Mouse (Mus musculus): Measurements from ENCODE around the gene Gm49373. TPM values are rescaled to one million over a fixed set of nuclear protein-coding genes. Genes with fewer than 3 reads are reported as not detected.

The Gm49373 gene
- polyA plus RNA-seq, 1 experiment from 2014 or later: 0.24 TPM

DNA sequence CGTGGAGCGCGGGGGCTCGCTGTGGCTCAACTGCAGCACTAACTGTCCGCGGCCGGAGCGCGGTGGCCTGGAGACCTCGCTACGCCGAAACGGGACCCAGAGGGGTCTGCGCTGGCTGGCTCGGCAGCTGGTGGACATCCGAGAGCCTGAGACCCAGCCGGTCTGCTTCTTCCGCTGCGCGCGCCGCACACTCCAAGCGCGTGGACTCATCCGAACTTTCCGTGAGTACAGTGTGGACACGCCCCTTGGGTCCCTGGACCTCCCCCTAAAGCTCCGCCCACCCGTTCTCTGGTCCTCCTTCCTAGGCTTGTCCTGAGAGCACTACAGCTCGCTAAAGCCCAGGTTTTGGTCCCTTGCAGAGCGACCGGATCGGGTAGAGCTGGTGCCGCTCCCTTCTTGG lies 39.8 kb downstream of the Gm49373 start:
- no peak for TF ChIP-seq EP300 (optimal IDR thresholded peaks at IDR 0.05)
- TF ChIP-seq CTCF (IDR thresholded peaks at IDR 0.05; ENCODE audit: low read depth): no peak
- under 1% methylated on average over 34 of the region's 34 CpGs for WGBS
- Histone ChIP-seq H3K27me3 (ENCODE audit: control insufficient read depth, insufficient read depth, low read length) (peaks cover 32% of the 10 kb centered on the region), H3K4me1 (replicated peaks; ENCODE audit: control insufficient read depth, insufficient read depth) (0 out of 2 replicates have a peak, but pooled peaks cover 3% of the 10 kb centered on the region), H3K4me3 (ENCODE audit: low read depth, low read length) (peak overlapping the region; percentile 52), H3K9me3 (ENCODE audit: control insufficient read depth, low read length) (no peaks in the 10 kb centered on the region), H3K9ac (ENCODE audit: low read length) (peak overlapping the region; percentile 55), H3K4me2 (replicated peaks; ENCODE audit: low read depth) (peak overlapping the region; percentile 95), H3K27ac (replicated peaks) (no peak overlapping the region), H3K36me3 (ENCODE audit: control insufficient read depth, insufficient read depth, low read length) (no peaks in the 10 kb centered on the region)
- DNase-seq (ENCODE audit: low spot score): peak; percentile 93
- peak; percentile 77 for ATAC-seq (ENCODE audit: low FRiP score, low TSS enrichment)

GRCm38 (mm10) chr9:21032491-21032890 lies 40.4 kb downstream of the Gm49373 start:
- H3K9ac ChIP-seq (ENCODE audit: low read length): no peak overlapping the region
- H3K36me3 ChIP-seq (ENCODE audit: control insufficient read depth, insufficient read depth, low read length): no peaks in the 10 kb centered on the region
- 5% methylated on average over 7 of the region's 7 CpGs for WGBS
- peaks cover 28% of the 10 kb centered on the region for H3K27me3 ChIP-seq (ENCODE audit: control insufficient read depth, insufficient read depth, low read length)
- 0 out of 2 replicates have a peak, but pooled peaks cover 3% of the 10 kb centered on the region for H3K4me1 ChIP-seq (replicated peaks; ENCODE audit: control insufficient read depth, insufficient read depth)
- no peaks in the 10 kb centered on the region for H3K9me3 ChIP-seq (ENCODE audit: control insufficient read depth, low read length)
- ATAC-seq (ENCODE audit: low FRiP score, low TSS enrichment) (no peak), DNase-seq (ENCODE audit: low spot score) (no peak)
- no peak overlapping the region for H3K27ac ChIP-seq (replicated peaks)
- peak overlapping the region; percentile 52 for H3K4me3 ChIP-seq (ENCODE audit: low read depth, low read length)
- peak overlapping the region; percentile 95 for H3K4me2 ChIP-seq (replicated peaks; ENCODE audit: low read depth)
- TF ChIP-seq CTCF (IDR thresholded peaks at IDR 0.05; ENCODE audit: low read depth) (no peak), EP300 (optimal IDR thresholded peaks at IDR 0.05) (no peak)

DNA sequence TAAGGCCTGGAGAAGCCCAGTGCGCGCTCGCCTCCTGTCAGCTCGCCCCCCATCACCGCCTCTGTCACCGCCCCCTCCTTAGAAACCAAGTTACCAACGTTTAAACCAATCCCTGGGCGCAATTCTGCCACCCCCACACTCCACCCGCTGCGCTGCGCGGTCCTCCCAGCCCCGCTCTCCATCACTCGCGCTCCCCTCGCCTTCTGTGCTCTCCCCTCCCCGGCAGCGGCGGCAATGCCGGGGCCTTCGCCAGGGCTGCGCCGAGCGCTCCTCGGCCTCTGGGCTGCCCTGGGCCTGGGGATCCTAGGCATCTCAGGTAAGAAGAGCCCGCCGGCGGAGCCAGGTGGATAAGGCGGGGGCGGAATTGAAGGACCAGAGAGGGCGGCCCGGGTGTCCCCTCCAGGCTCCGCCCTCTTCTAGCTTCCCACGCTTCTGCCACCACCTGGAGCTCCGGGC lies 41.0 kb downstream of the Gm49373 start, which contains the start of gene Icam5:
Icam5 (plus strand) TSS at position 178 of the 456 bp plus-strand sequence.
- ATAC-seq (ENCODE audit: low FRiP score, low TSS enrichment) (no peak), DNase-seq (ENCODE audit: low spot score) (peak; percentile 32)
- H3K27ac ChIP-seq (replicated peaks): peak within 1 kb of the TSS; percentile 53; the same call in 1 of the 2 replicates
- peak within 1 kb of the TSS; percentile 52 for H3K4me3 ChIP-seq (ENCODE audit: low read depth, low read length)
- WGBS: under 1% methylated on average over 31 of the region's 35 CpGs
- peak within 1 kb of the TSS; percentile 95 for H3K4me2 ChIP-seq (replicated peaks; ENCODE audit: low read depth)
- H3K9me3 ChIP-seq (ENCODE audit: control insufficient read depth, low read length): no peaks in the 10 kb centered on the region
- peak within 1 kb of the TSS; percentile 55 for H3K9ac ChIP-seq (ENCODE audit: low read length)
- 0 out of 2 replicates have a peak, but pooled peaks cover 3% of the 10 kb centered on the region for H3K4me1 ChIP-seq (replicated peaks; ENCODE audit: control insufficient read depth, insufficient read depth)
- H3K27me3 ChIP-seq (ENCODE audit: control insufficient read depth, insufficient read depth, low read length): peaks cover 25% of the 10 kb centered on the region
- no peaks in the 10 kb centered on the region for H3K36me3 ChIP-seq (ENCODE audit: control insufficient read depth, insufficient read depth, low read length)
- TF ChIP-seq CTCF (IDR thresholded peaks at IDR 0.05; ENCODE audit: low read depth) (no peak), EP300 (optimal IDR thresholded peaks at IDR 0.05) (no peak)

GRCm38 (mm10) chr9:21031251-21031895 lies 41.5 kb downstream of the Gm49373 start:
- Histone ChIP-seq H3K36me3 (ENCODE audit: control insufficient read depth, insufficient read depth, low read length) (no peaks in the 10 kb centered on the region), H3K27ac (replicated peaks) (peak overlapping the region; percentile 53; the same call in 1 of the 2 replicates), H3K27me3 (ENCODE audit: control insufficient read depth, insufficient read depth, low read length) (peaks cover 19% of the 10 kb centered on the region), H3K9ac (ENCODE audit: low read length) (peak overlapping the region; percentile 9), H3K4me3 (ENCODE audit: low read depth, low read length) (peak overlapping the region; percentile 52), H3K4me2 (replicated peaks; ENCODE audit: low read depth) (peak overlapping the region; percentile 86), H3K4me1 (replicated peaks; ENCODE audit: control insufficient read depth, insufficient read depth) (0 out of 2 replicates have a peak, but pooled peaks cover 3% of the 10 kb centered on the region), H3K9me3 (ENCODE audit: control insufficient read depth, low read length) (no peaks in the 10 kb centered on the region)
- peak; percentile 46 for DNase-seq (ENCODE audit: low spot score)
- TF ChIP-seq EP300 (optimal IDR thresholded peaks at IDR 0.05): no peak
- no peak for TF ChIP-seq CTCF (IDR thresholded peaks at IDR 0.05; ENCODE audit: low read depth)
- peak; percentile 10; the same call in 1 of the 2 replicates for ATAC-seq (ENCODE audit: low FRiP score, low TSS enrichment)
- under 1% methylated on average over 35 of the region's 36 CpGs for WGBS

GRCm38 (mm10) chr9:21030781-21031250 lies 42.1 kb downstream of the Gm49373 start:
- 0 out of 2 replicates have a peak, but pooled peaks cover 3% of the 10 kb centered on the region for H3K4me1 ChIP-seq (replicated peaks; ENCODE audit: control insufficient read depth, insufficient read depth)

More at GRCm38 (mm10) chr9:21030781-21031250, 42.1 kb downstream of the Gm49373 start:
- peak overlapping the region; percentile 53; the same call in 1 of the 2 replicates for H3K27ac ChIP-seq (replicated peaks)
- peak overlapping the region; percentile 86 for H3K4me2 ChIP-seq (replicated peaks; ENCODE audit: low read depth)
- TF ChIP-seq CTCF (IDR thresholded peaks at IDR 0.05; ENCODE audit: low read depth): peak; percentile 78
- TF ChIP-seq EP300 (optimal IDR thresholded peaks at IDR 0.05): no peak
- no peaks in the 10 kb centered on the region for H3K9me3 ChIP-seq (ENCODE audit: control insufficient read depth, low read length)
- no peak overlapping the region; the same call in 1 of the 2 replicates for H3K9ac ChIP-seq (ENCODE audit: low read length)
- peaks cover 17% of the 10 kb centered on the region; the same call in 1 of the 2 replicates for H3K27me3 ChIP-seq (ENCODE audit: control insufficient read depth, insufficient read depth, low read length)
- DNase-seq (ENCODE audit: low spot score) (peak; percentile 87), ATAC-seq (ENCODE audit: low FRiP score, low TSS enrichment) (peak; percentile 78)
- H3K36me3 ChIP-seq (ENCODE audit: control insufficient read depth, insufficient read depth, low read length): no peaks in the 10 kb centered on the region
- 0% methylated on average over 13 of the region's 13 CpGs for WGBS
- peak overlapping the region; percentile 52 for H3K4me3 ChIP-seq (ENCODE audit: low read depth, low read length)
